Mouse (Mus musculus) small intestine, adult 2 months (tissue): ENCODE results near the gene Slc25a28. TPM values are rescaled to one million over a fixed set of nuclear protein-coding genes. Genes with fewer than 3 reads are reported as not detected.

Source experiments
- H3K27ac ChIP-seq: fragments of 200-500 bp; 2 replicates; pipeline ENCODE4 v1.5.1; 2012; ENCODE audit warnings: low read depth, low read length, control low read depth, inconsistent platforms; ENCODE audit not compliant: insufficient read depth
- H3K27me3 ChIP-seq: fragments of 200-500 bp; 2 replicates; pipeline ENCODE4 v1.6.1; 2012; ENCODE audit warnings: mild to moderate bottlenecking, moderate library complexity, low read length, inconsistent platforms; ENCODE audit not compliant: control insufficient read depth, insufficient read depth
- H3K36me3 ChIP-seq: fragments of 200-500 bp; 2 replicates; pipeline ENCODE4 v1.6.1; 2012; ENCODE audit warnings: mild to moderate bottlenecking, low read length, control low read depth, inconsistent platforms; ENCODE audit not compliant: control insufficient read depth, insufficient read depth
- H3K4me1 ChIP-seq: fragments of 200-500 bp; 2 replicates; pipeline ENCODE4 v1.6.1; 2012; ENCODE audit warnings: low read length, inconsistent platforms, mixed read lengths; ENCODE audit not compliant: control insufficient read depth, insufficient read depth, insufficient read length
- H3K4me3 ChIP-seq: fragments of 200-500 bp; 2 replicates; pipeline ENCODE4 v1.5.1; 2012; ENCODE audit warnings: low read depth, mild to moderate bottlenecking, control low read depth, inconsistent platforms, low read length, moderate library complexity
- CTCF ChIP-seq: fragments of 200-500 bp; IDR thresholded peaks from 2 replicates; pipeline ENCODE4 v1.5.1; 2012; ENCODE audit warnings: low read depth, mild to moderate bottlenecking, control low read depth, inconsistent platforms, low read length, moderate library complexity, mixed read lengths; ENCODE audit not compliant: insufficient replicate concordance, insufficient read length; ENCODE audit errors: extremely low read depth
- POLR2A ChIP-seq: fragments of 200-500 bp; IDR thresholded peaks from 2 replicates; pipeline ENCODE4 v1.6.1; 2012; ENCODE audit warnings: low read depth, mild to moderate bottlenecking, control low read depth, inconsistent platforms, low read length, moderate library complexity
- WGBS: fragments of 180-500 bp; shearing (Covaris S2); methylation state at CpG from one replicate; pipeline ENCODE4 v1.1.7; 2018; 5-methylcytosine and 5-hydroxymethylcytosine counted together
- polyA plus RNA-seq: library from polyadenylated mRNA; depleted of rRNA; stranded (reverse); fragments of >200 nt; gene quantifications from 2 replicates; pipeline ENCODE4 v1.2.3, GENCODE M21; 2012

Gene Slc25a28
- polyA plus RNA-seq, 1 experiment, result 74.2 TPM

DNA sequence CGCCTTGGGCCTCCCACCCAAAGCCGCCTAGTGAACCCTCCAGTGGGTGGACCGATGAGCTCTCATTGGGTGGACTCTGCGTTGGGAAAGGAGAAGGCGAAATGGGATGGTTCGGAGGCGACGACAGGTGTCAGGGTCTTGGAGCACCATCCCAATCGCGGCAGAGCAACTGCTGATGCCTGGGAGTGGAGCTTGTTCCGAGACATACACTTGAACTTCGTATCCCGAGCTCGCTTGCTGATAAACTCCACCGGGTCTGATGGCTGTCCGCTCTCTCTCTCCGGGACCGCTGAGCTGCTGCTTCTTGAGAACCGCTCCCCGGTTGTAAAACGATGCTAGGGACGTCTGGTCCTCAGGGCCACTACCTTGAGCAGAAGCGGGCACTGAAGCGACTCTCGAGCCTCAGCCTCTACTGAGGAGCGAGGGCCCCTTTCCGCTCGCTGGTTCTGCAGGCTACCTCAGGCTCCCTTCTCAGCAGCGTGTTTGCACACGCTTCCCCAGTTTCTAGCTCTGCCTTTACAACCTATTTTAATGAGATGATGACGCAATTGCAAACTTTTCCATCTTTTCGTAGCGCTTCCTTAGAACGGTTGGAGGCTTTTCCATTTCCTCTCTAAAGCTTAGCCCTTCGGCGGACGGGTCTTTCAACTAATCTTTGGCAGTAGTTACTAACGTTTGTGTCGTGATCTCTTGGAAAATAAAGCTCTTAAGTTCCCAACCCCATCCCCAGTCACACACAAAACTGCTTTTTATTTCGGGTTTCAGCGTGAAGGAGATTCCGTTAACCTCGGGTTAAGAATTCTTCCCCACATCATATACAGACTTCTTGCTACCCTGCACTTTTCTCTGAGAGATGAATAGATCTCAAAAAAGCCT lies 1.1 kb upstream of the Slc25a28 start:
- H3K27ac ChIP-seq, result peak overlapping the region; percentile 92
- no peaks in the 10 kb centered on the region for H3K27me3 ChIP-seq
- TF ChIP-seq POLR2A, result no peak
- no peak for TF ChIP-seq CTCF
- peak overlapping the region; percentile 75 for H3K4me3 ChIP-seq
- H3K4me1 ChIP-seq, result peaks cover 16% of the 10 kb centered on the region
- WGBS, result under 1% methylated on average over 43 of the region's 43 CpGs
- no peaks in the 10 kb centered on the region for H3K36me3 ChIP-seq

DNA sequence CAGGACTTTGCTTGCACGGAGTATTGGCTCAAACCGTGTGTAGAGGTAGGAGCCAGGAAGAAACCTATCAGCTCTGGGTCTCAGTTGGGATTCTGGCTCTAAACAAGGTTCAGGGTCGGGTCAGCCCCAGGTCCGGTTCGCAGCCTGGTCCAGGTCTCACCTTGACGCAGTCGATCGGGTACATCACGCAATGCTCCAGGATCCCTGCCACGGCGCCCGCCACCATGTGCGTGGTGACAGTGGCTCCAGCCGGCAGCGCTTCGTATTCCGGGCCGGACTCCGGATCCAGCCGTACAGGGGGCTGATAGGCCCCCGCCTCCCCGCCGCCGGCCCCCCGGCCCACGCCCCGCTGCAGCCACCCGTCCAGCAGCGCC lies 378 bp downstream of the Slc25a28 start:
- H3K27ac ChIP-seq, result peak overlapping the region; percentile 80
- H3K27me3 ChIP-seq, result no peaks in the 10 kb centered on the region
- peaks cover 19% of the 10 kb centered on the region for H3K4me1 ChIP-seq
- TF ChIP-seq CTCF (no peak), POLR2A (no peak)
- peak overlapping the region; percentile 95 for H3K4me3 ChIP-seq
- under 1% methylated on average over 25 of the region's 29 CpGs for WGBS
- no peaks in the 10 kb centered on the region for H3K36me3 ChIP-seq

DNA sequence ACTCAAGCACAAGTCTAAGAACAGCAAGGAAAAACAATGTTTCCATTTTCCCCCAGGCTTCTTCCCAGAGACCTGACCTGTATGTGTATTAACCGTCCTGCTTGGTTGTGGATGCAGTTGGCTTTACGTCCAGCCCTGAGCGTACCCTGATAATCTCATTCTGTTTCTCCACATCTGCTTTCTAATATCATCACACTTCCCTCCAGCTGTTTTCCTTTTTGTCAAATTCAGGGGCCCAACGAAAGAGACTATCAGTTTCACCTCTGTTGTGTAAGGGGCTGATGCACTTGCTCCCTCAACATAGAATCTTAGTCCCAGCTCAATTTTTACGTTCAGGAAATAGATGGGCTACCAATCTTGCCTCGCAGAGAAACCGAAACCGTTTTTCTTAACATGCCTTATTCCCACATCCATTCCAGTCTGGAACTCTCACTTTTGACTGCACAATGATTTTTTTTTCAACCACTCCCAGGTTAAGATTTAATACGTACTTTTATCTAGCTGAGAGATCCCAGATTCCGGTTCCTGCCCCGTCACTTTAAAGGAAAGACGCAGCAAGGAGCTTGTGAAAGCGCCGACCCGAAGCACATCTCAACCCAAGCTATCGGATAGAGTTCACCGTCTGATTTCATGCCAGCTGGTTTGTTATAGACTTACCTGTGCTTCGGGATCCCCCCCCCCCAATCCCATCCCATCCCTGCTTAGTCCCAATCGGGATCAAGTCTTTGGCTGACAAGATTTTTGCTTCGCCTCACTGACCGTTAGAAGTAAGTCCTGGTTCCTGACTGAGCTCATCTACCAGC lies 967 bp downstream of the Slc25a28 start:
- Histone ChIP-seq H3K4me3 (peak overlapping the region; percentile 95), H3K36me3 (no peaks in the 10 kb centered on the region), H3K27ac (peak overlapping the region; percentile 80), H3K27me3 (no peaks in the 10 kb centered on the region), H3K4me1 (peaks cover 19% of the 10 kb centered on the region)
- WGBS, result under 1% methylated on average over 21 of the region's 21 CpGs
- TF ChIP-seq POLR2A (no peak), CTCF (no peak)

DNA sequence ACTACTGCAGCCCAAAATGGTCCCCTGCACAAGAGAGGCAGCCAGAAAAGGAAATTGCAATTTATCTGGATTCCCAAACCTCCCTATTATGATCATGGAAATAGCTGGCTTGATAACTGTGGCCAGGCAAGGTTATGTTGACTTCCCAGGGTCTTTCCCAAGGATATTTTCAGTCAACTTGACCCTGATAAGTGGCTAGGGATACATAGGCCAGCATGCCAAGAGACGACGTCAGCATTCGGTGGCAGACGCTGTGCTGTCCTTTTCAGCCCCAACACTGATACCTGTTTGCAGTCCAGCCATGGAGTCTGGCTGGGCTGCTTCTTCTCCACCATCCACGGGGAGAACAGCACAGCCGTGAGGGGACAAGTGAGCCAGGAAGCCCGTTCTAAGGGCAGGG lies 3.6 kb downstream of the Slc25a28 start:
- peaks cover 8% of the 10 kb centered on the region for H3K36me3 ChIP-seq
- 29% methylated on average over 7 of the region's 7 CpGs for WGBS
- no peak for TF ChIP-seq POLR2A
- no peak for TF ChIP-seq CTCF

DNA sequence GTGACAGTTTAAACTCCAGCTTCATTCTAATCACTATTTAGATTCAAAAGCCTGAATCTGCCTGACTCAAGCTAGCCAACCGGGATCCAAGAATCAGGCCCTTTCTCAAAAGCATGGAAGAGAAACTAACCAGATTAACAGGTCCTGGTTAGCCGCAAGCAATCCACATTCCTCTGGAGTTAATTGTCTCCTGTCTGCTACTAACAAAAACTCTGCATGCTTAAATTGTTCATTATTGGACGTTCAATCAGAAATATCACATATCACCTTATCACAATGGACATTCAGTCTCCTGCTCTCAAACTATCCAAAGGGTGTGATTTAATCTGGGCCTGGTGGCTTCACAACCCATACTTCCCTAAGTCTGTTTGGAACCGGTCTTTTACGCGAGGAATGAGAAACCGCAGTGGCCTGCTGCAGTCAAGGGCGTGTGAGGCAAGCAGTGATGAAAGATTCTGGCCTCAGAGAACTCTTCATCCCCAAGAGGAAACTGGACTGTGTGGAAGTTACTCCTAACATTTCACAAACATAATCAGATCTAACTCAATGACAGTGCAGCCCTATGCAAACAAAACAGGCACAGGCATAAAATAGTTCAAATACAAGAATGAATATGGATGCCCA lies 5.4 kb downstream of the Slc25a28 start:
- TF ChIP-seq CTCF (no peak), POLR2A (no peak)
- Histone ChIP-seq H3K27me3 (no peaks in the 10 kb centered on the region), H3K4me1 (peaks cover 19% of the 10 kb centered on the region), H3K36me3 (peaks cover 20% of the 10 kb centered on the region), H3K4me3 (no peak overlapping the region), H3K27ac (no peak overlapping the region)
- WGBS, result 73% methylated on average over 8 of the region's 8 CpGs

More for the DNA sequence above, 3.6 kb downstream of the Slc25a28 start:
- peak overlapping the region; percentile 54 for H3K27ac ChIP-seq
- no peak overlapping the region for H3K4me3 ChIP-seq
- no peaks in the 10 kb centered on the region for H3K27me3 ChIP-seq
- H3K4me1 ChIP-seq, result peaks cover 19% of the 10 kb centered on the region

DNA sequence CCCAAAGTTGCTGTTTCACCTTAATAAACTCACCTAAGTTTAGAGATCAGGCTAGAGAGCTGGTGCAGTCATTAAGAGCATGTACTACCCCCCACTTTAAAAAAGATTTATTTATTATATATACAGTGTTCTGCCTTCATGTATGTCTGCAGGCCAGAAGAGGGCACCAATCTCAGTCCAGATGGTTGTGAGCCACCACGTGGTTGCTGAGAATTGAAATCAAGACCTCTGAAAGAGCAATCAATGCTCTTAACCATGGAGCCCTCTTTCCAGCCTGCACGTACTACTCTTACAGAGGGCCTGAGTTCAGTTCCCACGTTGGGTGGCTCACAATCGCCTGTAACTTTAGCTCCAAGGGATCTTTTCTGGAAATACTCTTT lies 7.3 kb downstream of the Slc25a28 start:
- H3K27me3 ChIP-seq, result no peaks in the 10 kb centered on the region
- no peak overlapping the region for H3K4me3 ChIP-seq
- 54% methylated on average over 4 of the region's 4 CpGs for WGBS
- no peak for TF ChIP-seq POLR2A
- no peak for TF ChIP-seq CTCF
- no peak overlapping the region for H3K27ac ChIP-seq
- H3K36me3 ChIP-seq, result peaks cover 34% of the 10 kb centered on the region
- H3K4me1 ChIP-seq, result peaks cover 11% of the 10 kb centered on the region
